Mouse (Mus musculus): ENCODE data around the gene Ddx17.

Gene Ddx17

DNA sequence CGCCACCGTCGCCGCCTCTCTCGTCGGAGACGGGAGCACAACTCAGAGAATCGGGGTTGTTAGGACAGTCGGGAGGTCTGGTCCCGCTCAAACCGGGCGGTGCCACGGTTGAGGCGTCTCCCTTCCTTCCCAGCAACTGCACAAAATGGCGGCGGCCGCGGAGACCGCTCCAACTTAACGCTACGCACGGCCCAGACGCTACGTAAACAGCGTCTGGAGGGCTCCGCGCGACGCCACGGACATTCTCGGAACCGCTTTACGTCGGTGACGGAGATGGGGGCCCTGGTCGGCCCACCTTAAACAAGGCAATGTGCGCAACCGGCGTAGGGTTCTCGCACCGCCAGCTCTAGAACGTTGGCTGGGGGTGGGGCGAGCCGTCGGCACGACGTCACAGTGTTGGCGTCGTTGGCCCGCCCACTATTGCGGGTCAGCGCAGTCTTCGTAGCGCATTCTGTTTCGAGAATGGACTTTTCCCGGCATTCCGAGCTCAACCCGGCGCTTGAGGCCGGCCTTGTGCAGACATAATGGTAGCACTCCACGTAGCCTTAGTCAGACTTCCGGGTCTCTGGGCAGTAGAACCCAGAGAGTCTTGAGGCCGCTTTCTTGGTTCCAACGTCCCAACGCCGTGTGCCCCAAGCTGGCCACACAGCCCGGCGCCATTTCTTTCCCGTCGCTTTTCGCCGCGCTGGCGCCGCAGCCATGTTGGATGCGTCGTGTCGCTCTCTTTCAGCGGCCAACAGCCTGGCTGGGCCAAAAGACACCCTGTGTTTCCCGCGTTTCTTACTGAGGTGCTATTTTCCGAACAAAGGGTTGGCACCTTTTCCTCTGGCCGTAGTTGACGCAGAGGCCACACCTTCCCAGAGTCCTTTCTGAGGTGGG is at the start of gene Ddx17:
TSS of gene Ddx17 (minus strand) at position 332 of the 879 bp plus-strand sequence.
- in situ Hi-C loops (cut with MboI; ENCODE audit: unreplicated experiment in 2 of 2) = no loop called here

DNA sequence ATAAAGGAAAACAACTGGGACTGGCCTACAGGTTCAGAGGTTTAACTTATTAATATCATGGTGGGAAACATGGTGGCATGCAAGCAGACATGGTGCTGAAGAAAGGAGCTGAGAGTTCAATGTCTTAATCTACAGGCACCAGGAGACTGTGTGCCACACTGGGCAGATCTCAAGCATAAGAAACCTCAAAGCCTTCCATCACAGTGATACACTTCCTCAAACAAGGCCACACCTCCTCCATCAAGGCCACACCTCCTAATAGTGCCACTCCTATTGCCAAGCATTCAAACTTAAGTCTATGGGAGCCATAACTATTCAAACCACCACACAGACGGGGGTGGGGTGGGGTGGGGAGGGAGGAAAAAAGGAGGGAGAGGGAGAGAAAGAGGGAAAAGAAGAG is 35.0 kb upstream of the Ddx17 start:
- in situ Hi-C loops (cut with MboI; ENCODE audit: unreplicated experiment in 2 of 2) = no loop called here

DNA sequence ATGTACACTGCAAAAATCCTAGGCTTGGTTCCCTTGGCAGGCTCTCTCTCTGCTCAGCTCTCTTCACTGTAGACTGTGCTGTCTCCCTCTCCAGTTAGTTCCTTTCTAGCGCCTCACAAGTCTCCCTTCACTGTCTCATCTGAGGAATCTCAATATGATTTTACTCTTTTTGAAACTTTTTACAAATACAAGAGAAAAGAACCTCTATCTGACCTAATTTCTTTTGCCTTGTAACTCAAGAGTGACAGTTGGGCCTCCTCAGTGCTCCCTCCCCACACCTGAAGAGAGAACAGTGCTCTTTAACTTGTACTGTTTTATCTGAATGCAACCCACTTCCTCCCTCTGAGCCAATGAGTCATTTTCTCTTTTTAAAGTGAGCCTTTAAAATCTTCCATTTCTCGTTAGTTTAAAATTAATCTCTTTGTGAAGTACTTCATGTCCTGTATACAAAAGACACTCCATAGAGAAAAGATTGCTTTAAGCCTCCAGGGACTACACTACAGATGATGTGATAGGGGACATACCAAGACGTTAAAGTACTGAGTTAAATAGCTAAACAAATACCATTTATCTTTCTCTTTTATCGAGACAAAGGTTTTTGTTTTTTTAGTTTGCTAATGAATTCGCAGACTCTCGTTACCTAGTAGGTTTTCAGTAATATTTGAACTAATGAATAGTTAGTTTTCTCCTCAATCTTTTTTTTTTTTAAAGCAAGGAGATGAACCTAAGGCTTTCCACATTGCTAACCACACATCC is 31.3 kb upstream of the Ddx17 start:
- in situ Hi-C loops (cut with MboI; ENCODE audit: unreplicated experiment in 2 of 2) = no loop called here

DNA sequence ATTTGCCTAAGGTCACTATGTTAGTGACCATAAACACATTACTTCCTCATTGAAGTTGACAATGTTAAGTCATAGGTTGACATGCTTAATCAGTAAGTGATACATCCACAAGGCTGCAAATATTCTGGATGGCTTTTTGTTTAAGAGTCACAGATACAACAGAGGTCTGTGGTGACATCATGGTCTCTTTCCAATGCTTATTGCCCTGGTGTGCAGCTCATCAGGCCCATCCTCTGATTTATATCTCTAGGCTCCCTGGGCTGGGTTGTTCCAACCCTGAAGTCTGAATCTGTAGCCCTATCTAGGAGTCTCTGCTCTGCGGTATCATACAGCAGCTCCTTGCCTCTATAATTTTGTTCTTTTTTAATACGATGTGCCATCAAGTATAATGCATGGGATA is 30.4 kb upstream of the Ddx17 start:
- in situ Hi-C loops (cut with MboI; ENCODE audit: unreplicated experiment in 2 of 2) = no loop called here

DNA sequence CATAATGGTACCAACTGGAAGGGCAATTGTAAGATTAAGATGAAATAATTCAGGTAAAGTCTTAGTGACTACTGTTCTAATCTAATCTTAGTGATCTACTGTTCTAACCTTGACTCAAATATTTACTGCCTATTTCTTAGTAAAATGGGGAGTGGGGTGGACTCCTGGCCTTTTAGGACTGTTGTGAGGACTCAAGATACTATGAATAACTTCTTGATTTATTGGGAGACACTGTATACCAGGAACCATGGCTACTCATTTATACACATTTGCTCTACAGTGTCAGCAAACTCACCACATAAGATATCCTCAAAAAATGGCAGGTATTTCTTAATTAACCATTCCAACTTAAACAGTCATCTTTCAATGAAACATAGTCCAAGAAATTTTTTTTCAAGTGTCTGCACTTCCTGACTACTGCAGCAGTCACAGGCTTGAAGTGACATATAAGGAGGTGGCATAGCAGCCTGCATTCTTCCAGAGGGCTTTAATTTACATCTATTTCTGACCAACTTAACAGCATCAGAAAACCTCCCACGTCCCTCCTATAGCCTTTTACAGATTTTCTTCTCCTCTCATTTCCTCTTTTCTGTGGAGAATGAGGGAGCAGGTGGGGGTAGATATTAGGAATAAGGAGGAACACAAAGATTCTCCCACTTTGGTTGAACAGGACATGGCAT is 29.1 kb upstream of the Ddx17 start:
- in situ Hi-C loops (cut with MboI; ENCODE audit: unreplicated experiment in 2 of 2) = no loop called here

DNA sequence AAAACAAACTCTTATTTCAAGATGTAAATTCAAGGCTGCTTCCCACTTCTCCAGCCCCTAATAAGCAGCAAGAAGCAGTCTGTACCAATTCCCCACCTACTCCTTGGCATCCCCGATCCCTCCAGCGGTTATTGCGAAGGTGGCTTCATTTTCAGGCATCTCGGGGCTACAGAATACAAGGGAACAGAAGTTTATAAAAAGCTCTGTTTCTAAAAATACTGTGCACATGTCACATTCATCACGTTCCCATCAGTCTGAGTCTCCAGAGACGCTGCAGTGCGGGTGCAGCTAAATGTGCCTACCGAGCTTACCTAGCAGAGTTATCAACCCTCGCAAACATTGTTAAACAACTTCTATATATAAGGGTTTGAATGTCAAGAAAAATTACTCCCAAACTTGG is 15.9 kb upstream of the Ddx17 start:
- in situ Hi-C loops (cut with MboI; ENCODE audit: unreplicated experiment in 2 of 2) = no loop called here

DNA sequence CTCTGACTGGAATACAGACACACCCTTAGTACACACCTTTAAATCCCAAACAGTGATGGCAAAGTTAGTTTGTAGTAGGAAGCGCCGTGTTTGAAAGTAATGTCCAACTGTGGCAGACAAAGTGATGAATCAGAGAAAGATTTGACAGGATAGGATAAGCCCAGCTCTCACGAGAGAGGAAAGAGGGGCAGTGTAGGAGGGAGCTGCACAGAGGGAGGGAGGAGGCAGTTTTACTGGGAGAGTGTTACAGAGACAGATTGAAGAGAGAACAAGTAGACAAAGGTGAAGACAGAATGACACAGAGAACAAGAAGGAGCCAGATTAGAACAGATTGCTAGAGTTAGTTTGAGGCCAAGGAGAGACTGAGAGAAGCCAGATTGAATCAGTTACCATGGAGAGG is 13.1 kb upstream of the Ddx17 start:
- in situ Hi-C loops (cut with MboI; ENCODE audit: unreplicated experiment in 2 of 2) = no loop called here

DNA sequence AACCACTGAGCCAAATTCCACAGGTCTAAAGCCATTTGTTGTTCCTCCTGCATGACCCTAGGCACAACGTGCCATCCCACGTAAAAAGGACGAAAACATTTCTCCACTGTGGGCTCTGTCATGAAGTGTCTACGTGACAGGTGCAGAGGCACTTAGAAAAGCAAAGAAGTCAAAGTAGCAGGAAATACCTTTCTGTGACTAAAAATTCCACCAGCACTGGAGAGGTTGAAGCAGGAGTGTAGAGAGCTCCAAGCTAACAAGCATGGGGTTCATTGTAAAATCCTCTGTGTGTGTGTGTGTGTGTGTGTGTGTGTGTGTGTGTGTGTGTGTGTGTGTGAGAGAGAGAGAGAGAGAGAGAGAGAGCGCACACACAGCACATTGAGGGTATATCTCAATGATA is 6.0 kb upstream of the Ddx17 start:
- in situ Hi-C loops (cut with MboI; ENCODE audit: unreplicated experiment in 2 of 2) = no loop called here

DNA sequence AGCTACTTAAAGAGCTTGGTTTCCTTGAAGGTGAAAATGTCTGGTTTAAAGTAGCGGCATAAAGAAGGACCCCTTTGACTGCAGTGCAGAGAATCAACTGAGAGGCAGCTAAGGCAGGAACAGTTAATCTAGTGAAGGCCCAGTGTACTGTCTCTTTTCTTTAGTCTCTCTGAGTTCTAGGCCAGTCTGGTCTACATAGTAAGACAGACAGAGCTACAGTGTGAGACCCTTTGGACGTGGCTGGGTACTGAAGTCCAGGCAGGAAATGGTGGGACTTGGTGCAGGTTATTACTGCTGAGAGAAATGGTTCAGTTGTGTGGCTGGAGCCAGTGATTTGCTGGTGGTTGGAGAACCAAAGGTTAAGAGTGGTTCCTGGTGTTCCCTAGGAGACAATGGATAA is 1.7 kb upstream of the Ddx17 start:
- in situ Hi-C loops (cut with MboI; ENCODE audit: unreplicated experiment in 2 of 2) = no loop called here

DNA sequence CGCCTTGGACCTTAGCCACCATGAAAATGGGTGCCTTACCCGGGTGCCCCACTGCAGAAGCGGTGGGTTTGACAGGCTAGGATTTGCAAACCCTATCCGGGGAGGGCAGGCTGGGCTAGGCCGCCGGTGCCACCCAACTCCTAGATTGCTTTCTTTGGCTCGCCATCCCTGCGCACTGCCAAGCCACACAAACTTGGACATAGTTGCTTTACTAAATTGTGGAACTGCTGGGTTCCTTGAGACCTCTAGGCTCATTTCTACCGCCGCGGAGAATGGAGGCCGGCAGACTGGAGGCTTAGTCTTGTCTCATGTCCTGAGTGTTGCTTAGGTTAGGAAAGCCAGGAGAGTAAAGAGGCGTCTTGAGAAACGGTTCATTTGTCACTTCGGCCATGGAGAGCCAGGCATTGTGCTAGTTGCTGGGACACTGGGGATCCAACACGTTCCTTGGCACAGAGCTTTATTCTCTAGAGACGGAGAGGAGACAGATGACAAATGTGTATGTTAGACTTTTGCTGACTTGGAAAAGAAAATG is 814 bp upstream of the Ddx17 start:
- in situ Hi-C loops (cut with MboI; ENCODE audit: unreplicated experiment in 2 of 2) = no loop called here

DNA sequence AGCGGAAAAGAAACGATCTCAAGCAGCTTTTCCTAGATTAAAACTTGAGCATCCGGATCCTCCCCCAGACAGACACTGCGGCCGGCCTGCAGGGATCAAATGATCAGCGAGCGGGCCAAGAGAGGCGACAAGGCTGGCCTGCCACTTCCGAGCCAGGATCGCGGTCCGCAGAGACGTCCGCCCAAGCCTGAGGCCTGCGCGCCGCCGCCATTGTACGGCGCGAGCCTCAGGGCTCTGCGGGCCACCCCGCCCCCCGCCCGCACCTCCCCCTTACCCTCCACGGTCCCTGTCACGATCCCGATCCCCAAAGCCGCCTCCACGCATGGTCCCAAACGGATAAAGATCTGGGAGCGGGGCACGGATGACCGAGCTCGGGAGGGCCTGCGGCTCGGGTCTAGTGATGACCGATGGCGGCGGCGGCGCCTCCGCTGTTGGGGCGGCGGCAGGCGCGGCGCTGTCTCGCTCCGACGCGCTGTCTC is 581 bp downstream of the Ddx17 start:
- in situ Hi-C loops (cut with MboI; ENCODE audit: unreplicated experiment in 2 of 2) = no loop called here

DNA sequence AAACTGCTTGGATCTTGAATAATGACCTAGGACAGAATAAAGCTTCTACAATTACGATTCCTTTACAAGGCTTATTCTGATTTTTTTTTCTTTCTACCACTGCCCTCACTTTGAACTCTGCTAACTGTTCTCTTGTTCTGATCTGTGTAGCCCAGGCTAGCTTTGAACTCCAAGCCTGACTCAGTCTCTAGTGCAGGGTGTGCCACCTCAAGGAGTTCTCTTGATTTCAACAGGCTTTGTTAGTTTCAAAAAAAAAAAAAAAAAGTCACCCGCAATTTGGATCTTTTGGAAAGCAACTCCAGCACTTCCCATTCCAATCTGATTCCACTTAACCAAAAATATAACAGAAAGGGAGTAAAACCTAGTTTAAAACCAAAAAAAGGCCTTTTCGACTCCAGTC is 1.0 kb downstream of the Ddx17 start:
- in situ Hi-C loops (cut with MboI; ENCODE audit: unreplicated experiment in 2 of 2) = no loop called here

DNA sequence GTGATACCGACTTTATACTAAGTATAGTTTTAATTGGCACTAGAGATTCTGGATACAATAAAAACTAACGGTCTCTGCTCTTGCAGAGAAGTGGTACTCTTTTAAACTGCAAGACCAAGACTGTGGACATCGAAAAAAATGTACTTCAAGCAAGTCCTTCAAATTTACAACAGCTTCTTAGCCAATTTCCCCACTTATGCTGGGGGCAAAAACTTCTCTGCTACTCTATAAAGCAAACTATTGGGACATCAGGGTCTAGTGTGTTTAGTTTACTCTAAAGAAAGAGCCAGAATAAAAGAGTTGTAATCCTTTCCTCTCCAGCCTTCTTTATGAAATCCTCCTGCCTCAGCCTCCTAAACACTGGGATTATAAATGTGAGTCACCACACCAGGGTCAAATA is 2.6 kb downstream of the Ddx17 start:
- in situ Hi-C loops (cut with MboI; ENCODE audit: unreplicated experiment in 2 of 2) = no loop called here

DNA sequence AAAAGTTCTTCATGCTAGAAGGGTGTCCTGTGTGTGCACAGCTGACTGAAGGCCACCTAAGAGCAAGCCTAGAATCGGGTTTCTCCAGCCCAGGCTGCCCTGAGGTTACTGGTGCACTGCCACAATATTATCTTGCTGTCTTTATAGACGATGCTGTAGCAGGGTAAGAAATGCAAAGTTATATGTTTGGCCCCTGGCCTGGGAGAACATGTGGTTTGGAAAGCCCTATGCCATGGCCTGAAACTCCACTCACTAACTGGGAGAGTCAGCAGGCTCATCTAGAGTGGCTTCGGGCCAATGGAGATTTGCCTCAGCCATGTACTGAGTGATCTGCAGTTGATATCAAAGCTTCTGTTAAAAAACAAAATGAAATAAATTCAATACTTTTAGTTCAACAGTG is 12.7 kb downstream of the Ddx17 start:
- in situ Hi-C loops (cut with MboI; ENCODE audit: unreplicated experiment in 2 of 2) = no loop called here

DNA sequence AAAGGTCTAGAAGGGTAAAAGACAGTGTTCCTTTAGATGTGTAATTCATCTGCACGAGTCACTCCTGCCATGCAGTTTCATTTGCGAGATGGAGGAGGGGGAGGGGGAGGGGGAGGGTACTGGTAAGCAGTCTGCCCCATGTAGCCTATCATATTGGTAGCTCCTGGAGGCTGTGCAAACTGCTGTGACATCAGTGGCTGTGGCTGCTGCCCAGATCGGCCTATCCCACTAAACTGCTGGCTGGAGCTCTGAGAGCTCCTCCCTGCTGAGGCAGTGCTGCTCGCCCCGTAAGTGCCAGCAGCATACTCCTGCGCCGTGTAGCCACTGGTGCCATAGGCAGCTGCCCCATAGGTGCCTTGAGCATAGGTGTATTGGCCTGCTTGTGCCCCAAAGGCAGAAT is 16.6 kb downstream of the Ddx17 start:
- in situ Hi-C loops (cut with MboI; ENCODE audit: unreplicated experiment in 2 of 2) = no loop called here

DNA sequence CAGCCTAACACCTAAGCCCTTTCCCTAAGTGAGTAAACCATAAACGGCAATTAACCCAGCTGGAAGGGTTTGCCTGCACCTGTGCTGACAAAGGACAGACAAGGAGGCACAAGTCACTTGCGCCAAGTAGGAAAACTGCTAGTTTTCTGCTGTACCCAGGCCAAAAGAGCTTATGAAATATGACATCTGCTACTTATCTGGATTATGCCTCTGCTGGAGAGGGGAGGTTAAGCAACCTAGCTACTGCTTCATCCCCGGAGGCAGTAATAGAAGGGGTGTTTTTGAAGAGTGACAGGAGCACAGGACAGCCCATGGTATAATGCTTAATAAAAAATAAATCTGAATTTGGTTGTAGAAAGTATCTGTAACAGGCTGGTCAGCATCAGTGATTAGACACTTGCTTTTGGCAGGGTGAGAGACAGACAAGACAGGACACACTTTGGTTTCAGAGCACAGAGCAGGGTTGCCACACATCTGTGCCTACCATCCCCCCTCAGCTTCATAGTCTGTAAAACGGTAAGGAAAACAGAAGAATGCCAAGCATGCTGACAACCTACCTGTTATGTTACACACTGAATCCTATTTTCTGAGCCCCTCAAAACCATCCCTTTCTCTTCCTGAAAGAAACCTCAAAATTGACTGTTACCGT is 18.4 kb downstream of the Ddx17 start:
- in situ Hi-C loops (cut with MboI; ENCODE audit: unreplicated experiment in 2 of 2) = no loop called here

DNA sequence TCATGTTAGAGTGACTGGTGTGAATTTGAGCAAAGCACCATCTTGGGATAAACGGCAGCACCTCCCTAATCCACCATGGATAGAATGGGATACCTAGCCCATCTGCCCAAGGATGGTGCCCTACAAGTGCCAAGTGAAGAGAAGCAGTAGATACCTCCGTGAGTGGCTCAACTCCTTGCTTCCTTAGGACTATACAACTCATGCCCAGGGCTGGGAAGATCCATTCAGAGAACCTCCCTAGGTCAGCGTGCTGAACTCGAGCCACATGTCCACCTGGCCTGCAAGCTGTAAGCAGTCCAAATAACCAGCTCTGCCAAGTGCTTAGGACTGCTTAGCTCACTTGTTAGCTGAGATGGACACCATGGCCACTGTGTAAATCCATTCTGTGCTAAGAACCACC is 19.3 kb downstream of the Ddx17 start:
- in situ Hi-C loops (cut with MboI; ENCODE audit: unreplicated experiment in 2 of 2) = no loop called here

DNA sequence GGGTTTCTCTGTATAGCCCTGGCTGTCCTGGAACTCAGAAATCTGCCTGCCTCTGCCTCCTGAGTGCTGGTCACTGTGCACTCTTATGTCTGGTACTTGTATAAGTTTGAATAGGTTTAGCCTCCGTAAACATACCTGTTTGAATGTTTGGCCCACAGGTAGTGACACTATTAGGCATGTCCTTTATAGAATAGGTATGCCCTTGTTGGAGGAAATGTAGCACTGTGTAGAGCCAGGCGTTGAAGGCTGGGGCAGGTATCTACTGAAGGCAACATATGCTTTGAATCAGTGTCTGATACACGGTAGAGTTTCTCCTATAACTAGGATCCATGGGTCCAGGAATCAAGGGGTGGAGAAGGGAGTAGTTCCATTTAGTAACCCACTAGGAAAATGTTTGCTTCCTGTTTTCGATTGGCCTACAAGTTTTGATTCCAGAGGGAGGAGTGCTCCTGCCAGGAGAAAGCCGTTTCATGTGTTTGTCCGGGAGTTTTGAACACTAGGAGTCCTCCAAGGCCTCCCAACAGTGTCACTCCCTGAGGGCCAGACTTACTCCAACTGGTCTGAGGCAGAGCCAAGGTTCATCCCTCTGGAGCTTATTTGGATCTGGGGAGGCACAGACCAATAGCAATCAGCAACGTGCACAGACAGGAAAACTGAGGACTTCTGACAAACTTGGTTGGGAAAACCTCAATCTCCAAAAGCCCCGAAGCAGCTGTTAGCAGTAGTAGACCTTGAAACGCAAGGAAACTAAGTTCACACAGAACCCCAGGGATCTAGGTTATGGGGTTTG is 20.4 kb downstream of the Ddx17 start:
- in situ Hi-C loops (cut with MboI; ENCODE audit: unreplicated experiment in 2 of 2) = no loop called here

DNA sequence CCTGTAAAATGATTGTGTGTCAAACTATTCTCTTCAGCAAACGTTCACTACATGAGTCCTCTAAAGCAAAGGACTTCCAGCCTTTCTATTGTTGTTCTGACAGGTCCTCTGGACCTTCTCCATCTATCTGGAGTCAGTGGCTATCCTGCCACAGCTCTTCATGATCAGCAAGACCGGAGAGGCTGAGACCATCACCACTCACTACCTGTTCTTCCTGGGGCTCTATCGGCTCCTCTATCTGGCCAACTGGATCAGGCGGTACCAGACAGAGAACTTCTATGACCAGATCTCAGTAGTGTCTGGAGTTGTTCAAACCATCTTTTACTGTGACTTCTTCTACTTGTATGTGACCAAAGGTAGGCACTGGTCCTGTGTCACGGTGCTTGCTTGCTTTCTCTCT is 21.0 kb downstream of the Ddx17 start:
- in situ Hi-C loops (cut with MboI; ENCODE audit: unreplicated experiment in 2 of 2) = no loop called here

Data from v-Abl transformed pro-B cells (cell line).